Mouse (Mus musculus) stomach, embryonic 16.5 days (tissue): ENCODE measurements around the gene Olfr156. TPM values are rescaled to one million over a fixed set of nuclear protein-coding genes. Genes with fewer than 3 reads are reported as not detected.

Experiments used
- ATAC-seq: fragments of 200-750 bp; cut with Nextera tagmentation; 2 replicates; pipeline ENCODE4 v1.8.0; 2017; ENCODE audit warnings: moderate number of reproducible peaks, moderate TSS enrichment; ENCODE audit not compliant: insufficient read depth, low FRiP score
- H3K27ac ChIP-seq: fragments of 300-500 bp; sonication (generic); 2 replicates; pipeline ENCODE4 v1.5.1; 2014; ENCODE audit warnings: low read length
- H3K27me3 ChIP-seq: fragments of 300-500 bp; sonication (generic); 2 replicates; pipeline ENCODE4 v1.6.1; 2014; ENCODE audit warnings: low read length, control low read depth, mixed read lengths; ENCODE audit not compliant: control insufficient read depth, insufficient read depth
- H3K36me3 ChIP-seq: fragments of 300-500 bp; sonication (generic); 2 replicates; pipeline ENCODE4 v1.6.1; 2014; ENCODE audit warnings: low read length; ENCODE audit not compliant: control insufficient read depth, insufficient read depth
- H3K4me1 ChIP-seq: fragments of 300-500 bp; sonication (generic); 2 replicates; pipeline ENCODE4 v1.6.1; 2014; ENCODE audit warnings: low read length, control low read depth, mixed read lengths; ENCODE audit not compliant: control insufficient read depth, insufficient read depth
- H3K4me2 ChIP-seq: fragments of 300-500 bp; sonication (generic); 2 replicates; pipeline ENCODE4 v1.6.1; 2014; ENCODE audit warnings: low read depth, low read length, mixed read lengths
- H3K4me3 ChIP-seq: fragments of 300-500 bp; sonication (generic); replicated peaks from 2 replicates; pipeline ENCODE4 v1.5.1; 2014; ENCODE audit warnings: mild to moderate bottlenecking, low read length
- H3K9ac ChIP-seq: fragments of 300-500 bp; sonication (generic); 2 replicates; pipeline ENCODE4 v1.6.1; 2014; ENCODE audit warnings: low read length
- H3K9me3 ChIP-seq: fragments of 300-500 bp; sonication (generic); replicated peaks from 2 replicates; pipeline ENCODE4 v1.6.1; 2016; ENCODE audit warnings: low read length, control low read depth; ENCODE audit not compliant: control insufficient read depth
- WGBS: fragments of 180-500 bp; shearing (Covaris S2); extraction: QIAGEN DNeasy Blood & Tissue Kit; methylation state at CpG from one replicate; pipeline ENCODE4 v1.1.7; 2014; 5-methylcytosine and 5-hydroxymethylcytosine counted together
- polyA plus RNA-seq: library from polyadenylated mRNA; unstranded; fragments of >200 nt; fragmentation: Nextera tagmentation; extraction: Ambion mirVana; gene quantifications from 2 replicates; pipeline ENCODE4 v1.2.1, GENCODE M21; 2015

The Olfr156 gene
- polyA plus RNA-seq, 1 experiment from 2014 or later: not detected

GRCm38 (mm10) chr4:43771626-43772025 lies 52.1 kb downstream of the Olfr156 start:
- Histone ChIP-seq H3K4me3 (no peak overlapping the region), H3K27me3 (no peaks in the 10 kb centered on the region), H3K36me3 (no peaks in the 10 kb centered on the region), H3K27ac (no peak overlapping the region), H3K4me2 (no peak overlapping the region), H3K4me1 (no peaks in the 10 kb centered on the region), H3K9ac (no peak overlapping the region), H3K9me3 (no peaks in the 10 kb centered on the region)
- ATAC-seq: no peak
- 48% methylated on average over 6 of the region's 6 CpGs for WGBS

GRCm38 (mm10) chr4:43770909-43771308 lies 52.8 kb downstream of the Olfr156 start, which contains the start of gene Olfr159:
Gene Olfr159, minus strand, starts transcription at chr4:43771009.
- Histone ChIP-seq H3K4me1 (no peaks in the 10 kb centered on the region), H3K27ac (no peak within 1 kb of the TSS), H3K4me3 (no peak within 1 kb of the TSS), H3K9ac (no peak within 1 kb of the TSS), H3K36me3 (no peaks in the 10 kb centered on the region), H3K9me3 (no peaks in the 10 kb centered on the region), H3K27me3 (no peaks in the 10 kb centered on the region), H3K4me2 (no peak within 1 kb of the TSS)
- no peak for ATAC-seq
- 81% methylated on average over 6 of the region's 6 CpGs for WGBS

Other genes with a start within 250 kb of the Olfr156 start
- 25.9 and 37.2 TPM in 2 replicates for gene Rgp1, start 245.2 kb downstream of the Olfr156 start, polyA plus RNA-seq
- 14.2 and 15.6 TPM in 2 replicates for gene Gba2, start 245.0 kb downstream of the Olfr156 start, polyA plus RNA-seq
- 0.48 and 0.95 TPM in 2 replicates for gene Msmp, start 239.4 kb downstream of the Olfr156 start, polyA plus RNA-seq
- gene Npr2, start 192.0 kb downstream of the Olfr156 start, polyA plus RNA-seq: 8.9 and 9.6 TPM in 2 replicates
- gene Spag8, start 170.3 kb downstream of the Olfr156 start, polyA plus RNA-seq: 1.3 TPM in 2 replicates
- gene Hint2, start 167.4 kb downstream of the Olfr156 start, polyA plus RNA-seq: 97.0 and 101 TPM in 2 replicates
- 3.0 and 3.5 TPM in 2 replicates for gene Tmem8b, start 154.9 kb downstream of the Olfr156 start, polyA plus RNA-seq
- 2.6 and 3.2 TPM in 2 replicates for gene Fam221b, start 154.8 kb downstream of the Olfr156 start, polyA plus RNA-seq
- not detected in 2 replicates for gene Olfr70, start 123.1 kb downstream of the Olfr156 start, polyA plus RNA-seq
- gene Olfr71, start 113.6 kb downstream of the Olfr156 start, polyA plus RNA-seq: not detected in 2 replicates
- 1.6 and 2.2 TPM in 2 replicates for gene Hrct1, start 96.7 kb downstream of the Olfr156 start, polyA plus RNA-seq
- 0.05 and 0.06 TPM in 2 replicates for gene Spaar, start 93.9 kb downstream of the Olfr156 start, polyA plus RNA-seq
- not detected in 2 replicates for gene Olfr159, start 52.9 kb downstream of the Olfr156 start, polyA plus RNA-seq
- not detected in 2 replicates for gene Olfr157, start 16.3 kb upstream of the Olfr156 start, polyA plus RNA-seq
- gene Olfr155, start 27.7 kb upstream of the Olfr156 start, polyA plus RNA-seq: not detected in 2 replicates
- gene Reck, start 51.6 kb upstream of the Olfr156 start, polyA plus RNA-seq: 23.8 and 25.4 TPM in 2 replicates
- gene Glipr2, start 133.5 kb upstream of the Olfr156 start, polyA plus RNA-seq: 105 and 120 TPM in 2 replicates
- not detected in 2 replicates for gene Ccin, start 159.6 kb upstream of the Olfr156 start, polyA plus RNA-seq
- gene Clta, start 180.6 kb upstream of the Olfr156 start, polyA plus RNA-seq: 183 and 186 TPM in 2 replicates